Mouse (Mus musculus) right cerebral cortex, postnatal 10 days (tissue): ENCODE data around the gene Rhox13.

Experiments used
- DNase-seq, 2 experiments: peaks; one replicate each; pipeline ENCODE4 v3.0.0; 2021; ENCODE audit warnings: low spot score in 2 of 2

Rhox13 gene

GRCm38 (mm10) chrX:38120982-38121381 lies at the start of gene Rhox13:
Rhox13 (plus strand) TSS chrX:38121219.
- no peak for DNase-seq

GRCm38 (mm10) chrX:38084226-38084625 lies 36.8 kb upstream of the Rhox13 start:
- DNase-seq: peak; percentile 41 to 65

- DNase-seq: no peak
Observed at GRCm38 (mm10) chrX:38085041-38085440, 36.0 kb upstream of the Rhox13 start, which contains the start of gene Rhox11. Rhox11 (minus strand) TSS chrX:38085141.

- no peak for DNase-seq
Observed at GRCm38 (mm10) chrX:38110807-38111206, 10.2 kb upstream of the Rhox13 start, which contains the start of gene Rhox12. Rhox12 (minus strand) TSS chrX:38110907.

GRCm38 (mm10) chrX:38121478-38121877 lies 459 bp downstream of the Rhox13 start:
- no peak for DNase-seq

GRCm38 (mm10) chrX:38159097-38159496 lies 38.1 kb downstream of the Rhox13 start:
- no peak for DNase-seq

- DNase-seq: no peak
Observed at GRCm38 (mm10) chrX:38165315-38165714, 44.3 kb downstream of the Rhox13 start.

GRCm38 (mm10) chrX:38166064-38166463 lies 45.0 kb downstream of the Rhox13 start:
- DNase-seq: no peak

- no peak for DNase-seq
Observed at GRCm38 (mm10) chrX:38166592-38166991, 45.6 kb downstream of the Rhox13 start.
